Mouse (Mus musculus) left cerebral cortex, postnatal 36 days (tissue): ENCODE results near the gene Tram2. TPM values are rescaled to one million over a fixed set of nuclear protein-coding genes. Genes with fewer than 3 reads are reported as not detected.

Experiments used
- DNase-seq, 2 experiments: peaks; one replicate each; pipeline ENCODE4 v3.0.0; 2021 to 2022; ENCODE audit warnings: low spot score in 2 of 2, mixed read lengths in 1 of 2
- intact Hi-C: fragments of 180-260 bp; cut with DNase I; formaldehyde crosslinking; loops from one replicate; pipeline ENCODE4 v1.15.1; 2025
- total RNA-seq, 2 experiments: library from RNA; stranded (reverse); gene quantifications; 2 replicates each; pipeline ENCODE4 v1.2.3; 2021

Tram2 gene
- total RNA-seq, 2 experiments from 2014 or later, result 0.81 to 1.3 TPM

DNA sequence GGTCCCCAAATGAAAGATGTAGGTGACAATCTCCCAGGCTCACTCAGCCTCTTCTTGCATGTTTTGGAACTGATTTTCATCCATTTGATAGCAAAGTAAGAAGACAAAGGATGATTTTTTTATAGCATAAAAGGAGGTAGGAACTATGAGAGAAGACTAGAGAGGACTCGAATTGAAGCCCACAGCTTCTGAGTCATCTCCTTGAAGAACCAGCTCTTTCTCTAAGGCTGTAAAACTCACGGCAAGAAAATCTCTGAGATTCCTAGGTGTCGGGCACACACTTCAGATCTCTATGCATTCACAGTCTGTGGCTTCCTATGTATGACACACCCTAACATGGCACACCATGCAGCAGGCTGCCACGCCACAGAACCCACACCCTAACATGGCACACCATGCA lies 50.0 kb downstream of the Tram2 start:
- DNase-seq, result no peak
- intact Hi-C loops, result no loop called here

DNA sequence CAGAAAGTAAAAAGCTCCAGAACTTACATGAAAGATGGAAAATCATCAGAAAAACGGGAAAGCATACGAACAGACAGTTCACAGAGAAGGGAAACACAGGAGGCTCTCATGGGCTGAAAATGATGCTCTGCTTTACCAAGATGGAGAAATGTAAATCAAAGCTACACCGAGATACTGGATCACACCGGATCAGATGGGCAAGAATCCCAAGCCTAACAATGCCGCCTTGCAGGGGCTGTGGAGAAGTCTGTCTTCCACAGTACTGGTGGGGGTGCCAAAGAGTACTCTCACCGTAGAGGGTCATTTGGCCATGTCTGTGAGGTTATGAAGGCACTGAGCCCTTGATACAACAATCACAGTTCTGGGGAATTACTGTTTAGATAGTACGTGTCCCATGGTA lies 52.5 kb downstream of the Tram2 start:
- intact Hi-C loops, result no loop called here
- no peak for DNase-seq

DNA sequence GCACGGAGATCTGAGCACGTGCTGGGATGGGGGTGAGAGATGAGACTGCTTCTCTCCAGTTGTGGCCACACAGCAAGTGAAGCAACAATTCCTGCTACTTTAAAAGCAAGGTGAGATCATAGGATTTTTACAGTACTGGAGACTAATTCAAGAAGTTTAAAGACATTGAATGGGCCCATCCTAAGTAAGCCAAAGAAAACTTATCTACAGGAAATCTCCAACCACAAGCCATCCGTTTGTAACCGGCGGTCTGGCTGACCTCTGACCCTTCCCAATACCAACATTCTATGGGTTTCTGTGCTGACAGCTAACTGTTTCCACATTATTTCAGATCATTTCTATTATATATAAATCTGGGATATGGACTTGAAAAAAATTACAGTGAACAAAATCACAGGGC lies 53.8 kb downstream of the Tram2 start:
- no peak for DNase-seq
- intact Hi-C loops, result no loop called here

DNA sequence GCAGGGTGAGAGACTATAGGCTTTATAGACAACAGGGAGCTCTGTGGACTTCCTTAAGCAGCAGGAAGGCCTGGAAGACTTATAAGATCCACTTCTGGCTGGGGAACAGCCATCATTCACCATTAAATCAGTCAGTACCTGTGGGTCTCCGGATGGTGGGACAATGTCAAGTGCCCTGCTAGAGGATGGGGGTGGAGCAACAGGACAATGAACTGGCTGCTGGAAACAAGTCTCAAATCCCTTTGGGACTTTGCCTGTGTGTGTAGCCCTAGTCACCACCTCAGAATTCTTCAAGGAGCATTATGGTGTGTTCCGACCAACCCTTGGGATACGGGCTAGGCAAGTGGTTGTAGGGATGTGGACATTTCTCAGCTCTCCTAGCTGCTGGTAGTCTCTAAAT lies 55.9 kb downstream of the Tram2 start:
- DNase-seq, result no peak
- intact Hi-C loops, result no loop called here

DNA sequence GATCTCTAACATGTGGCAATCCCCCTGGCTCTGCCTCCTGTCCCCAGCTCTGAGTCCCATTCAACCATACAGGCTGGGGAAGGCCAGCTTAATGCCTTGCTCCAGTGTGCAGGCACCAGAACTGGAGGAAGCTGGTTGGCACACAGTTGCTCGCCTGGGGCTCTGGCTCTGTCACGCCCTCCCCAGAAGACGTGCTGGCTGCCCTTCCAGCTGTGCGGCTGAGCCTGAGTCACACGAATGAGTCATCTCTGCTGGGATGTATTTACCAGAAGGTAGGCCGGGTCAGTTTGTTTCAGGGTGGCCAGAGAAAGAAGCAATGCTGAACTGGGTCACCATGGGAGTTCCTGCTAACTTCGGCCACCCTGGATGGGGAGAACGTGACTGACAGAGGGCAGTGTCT lies 64.6 kb downstream of the Tram2 start:
- no peak for DNase-seq
- intact Hi-C loops, result no loop called here

DNA sequence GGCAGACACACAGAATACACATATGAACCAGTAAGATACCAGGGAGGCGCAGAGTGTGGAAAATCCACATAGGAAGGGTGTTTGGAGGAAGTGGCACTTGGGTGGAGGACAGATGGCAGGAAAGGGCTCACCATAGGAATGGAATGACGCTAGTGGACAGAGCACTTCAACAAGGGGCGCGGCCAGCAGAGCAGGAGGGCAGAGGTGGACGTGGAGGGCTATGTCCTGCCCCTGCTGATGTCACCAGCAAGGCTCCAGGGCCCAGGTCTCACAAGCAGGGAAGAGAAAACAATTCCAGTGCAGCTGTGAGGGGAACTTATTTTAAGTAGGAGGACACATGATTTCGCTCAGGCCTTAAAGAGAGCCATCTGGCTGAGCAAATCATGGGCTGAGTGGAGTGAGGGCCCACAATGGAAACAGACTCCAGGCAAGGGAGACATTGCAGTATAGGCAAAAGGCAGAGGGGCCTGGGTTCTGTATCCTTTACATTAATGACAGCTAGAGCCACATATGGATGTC lies 68.7 kb downstream of the Tram2 start:
- no peak for DNase-seq
- intact Hi-C loops, result no loop called here

DNA sequence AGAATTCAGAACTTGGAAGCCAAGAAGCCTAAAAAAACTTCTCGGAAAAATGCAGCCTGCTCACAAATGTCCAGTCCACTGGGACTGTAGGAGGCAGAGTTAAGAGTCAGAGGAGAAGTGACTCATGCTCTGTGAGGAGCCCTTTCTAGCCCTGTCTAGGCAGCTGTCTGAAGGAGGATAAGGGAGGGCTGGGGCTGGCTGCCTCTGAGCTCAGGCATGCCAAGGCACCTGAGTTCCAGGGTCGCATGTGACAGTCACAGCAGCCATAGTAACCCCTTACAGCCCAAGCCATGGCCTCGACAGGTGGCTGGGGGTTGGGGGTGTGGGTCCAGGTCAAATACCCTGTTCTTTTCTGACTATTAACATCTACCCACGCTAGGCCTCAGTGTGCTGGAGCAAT lies 70.1 kb downstream of the Tram2 start:
- intact Hi-C loops, result no loop called here

DNA sequence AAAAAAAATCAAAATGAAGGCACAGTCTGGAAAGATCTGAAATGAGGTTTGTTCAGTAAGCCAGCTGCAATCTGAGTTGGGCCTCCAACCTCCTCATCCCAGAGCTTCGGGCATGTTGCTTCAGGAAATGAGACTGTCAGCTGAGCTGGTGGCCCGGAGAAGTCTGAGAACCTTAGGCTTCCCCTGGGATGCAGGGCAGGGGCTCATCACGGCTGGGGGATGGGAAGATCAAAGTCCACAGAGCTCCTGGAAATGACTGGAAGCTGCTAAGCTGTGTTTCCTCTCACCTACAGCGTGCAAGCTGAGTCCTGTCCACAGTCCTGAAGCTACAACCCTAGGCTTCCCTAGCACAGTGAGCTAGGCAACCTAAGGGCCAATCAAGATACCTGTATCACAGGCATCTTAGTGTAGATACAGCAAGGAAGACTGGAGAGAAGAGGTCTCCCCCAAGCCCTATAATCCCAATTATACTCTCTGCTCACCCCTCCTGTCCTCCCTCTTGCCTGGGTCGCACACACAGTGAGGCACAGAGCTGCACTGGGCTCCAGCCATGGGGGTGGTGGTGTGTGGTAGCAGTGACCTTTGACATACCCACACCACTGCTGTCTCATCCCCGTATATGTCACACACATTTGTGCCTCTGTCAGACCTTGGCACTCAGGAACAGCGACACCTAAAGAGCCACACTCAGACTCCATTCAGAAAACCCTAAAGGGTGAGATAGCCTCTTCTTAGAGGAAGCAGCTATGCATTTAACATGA lies 70.9 kb downstream of the Tram2 start:
- no peak for DNase-seq
- intact Hi-C loops, result no loop called here

More for the DNA sequence above, 70.1 kb downstream of the Tram2 start:
- DNase-seq, result no peak

DNA sequence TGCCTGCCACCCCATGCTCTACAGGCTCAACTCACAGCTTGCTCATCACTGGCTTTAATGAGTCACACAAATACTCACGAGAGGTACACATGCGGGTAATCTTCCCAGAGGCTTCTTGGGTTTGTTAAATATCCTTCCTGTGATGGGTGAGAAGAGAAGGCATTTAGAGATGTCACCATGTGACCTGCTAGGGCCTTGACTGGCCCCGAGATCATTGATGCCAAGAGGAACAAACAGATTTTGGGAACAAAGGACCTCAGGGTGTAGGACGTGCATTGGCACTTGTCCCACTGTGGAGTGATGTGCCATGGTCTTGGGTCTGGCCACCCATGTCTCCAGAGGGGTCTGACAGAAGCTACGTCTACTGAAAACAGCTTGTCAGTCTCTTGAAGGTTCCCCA lies 72.3 kb downstream of the Tram2 start:
- intact Hi-C loops, result no loop called here
- no peak for DNase-seq

DNA sequence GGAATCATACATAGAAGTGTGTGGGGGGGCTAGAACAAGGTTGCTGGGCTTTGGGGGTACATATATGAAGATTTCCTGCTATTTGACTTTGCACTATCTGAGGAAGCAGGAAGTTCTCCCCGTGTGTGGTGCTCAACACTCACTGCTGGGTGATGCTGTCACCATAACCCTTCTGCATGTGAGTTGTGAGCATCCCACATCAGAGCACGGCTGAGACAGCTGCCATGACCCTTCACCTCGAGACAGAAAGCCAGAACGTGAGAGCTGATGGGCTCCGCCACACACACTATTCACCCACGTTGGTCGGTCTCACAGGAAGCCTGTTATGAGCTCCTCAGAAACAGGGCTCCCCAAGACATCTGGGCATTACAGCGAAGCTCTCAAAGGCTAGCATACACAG lies 74.4 kb downstream of the Tram2 start:
- no peak for DNase-seq
- intact Hi-C loops, result no loop called here

DNA sequence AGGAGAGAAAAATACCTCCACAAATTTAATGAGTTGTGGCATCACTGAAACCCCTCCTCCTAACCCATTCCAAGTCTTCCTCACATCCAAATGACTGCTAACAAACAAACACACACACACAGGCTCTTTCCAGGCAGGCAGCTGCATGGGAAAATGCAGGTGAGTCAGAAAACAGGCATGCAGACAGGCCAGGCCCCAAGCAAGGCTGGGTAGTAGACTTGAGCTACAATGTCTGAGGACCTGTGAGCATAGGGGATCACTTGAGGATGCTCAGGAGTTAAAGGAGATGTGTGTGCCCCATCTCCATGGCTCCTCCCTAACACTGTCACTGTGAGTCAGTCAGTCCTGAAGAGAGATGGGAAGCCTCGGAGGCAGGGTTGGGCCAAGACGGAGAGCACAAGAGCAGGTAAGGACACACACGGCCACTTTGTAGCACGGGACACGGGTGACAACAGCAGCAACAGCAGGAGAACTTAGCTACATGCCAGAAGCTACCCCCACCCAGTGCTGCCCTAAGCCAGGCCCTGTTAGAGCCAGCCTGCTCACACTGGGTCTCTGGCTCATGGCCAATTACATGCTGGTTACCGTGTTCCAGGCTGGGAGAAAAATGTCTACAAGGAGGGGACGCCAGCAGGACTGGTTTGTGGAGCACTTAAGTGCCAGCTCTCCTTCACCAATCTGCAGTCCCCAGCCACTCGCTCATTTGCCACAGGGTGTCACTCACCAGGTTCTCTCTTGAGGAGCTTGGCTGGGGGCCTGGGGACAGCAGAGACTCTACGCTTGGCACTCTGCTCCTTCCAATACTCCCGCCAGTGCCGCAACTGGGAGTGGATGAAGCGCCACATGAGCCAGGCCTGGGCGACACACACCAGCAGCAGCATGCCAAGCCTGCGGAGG lies 76.5 kb downstream of the Tram2 start:
- intact Hi-C loops, result no loop called here

DNA sequence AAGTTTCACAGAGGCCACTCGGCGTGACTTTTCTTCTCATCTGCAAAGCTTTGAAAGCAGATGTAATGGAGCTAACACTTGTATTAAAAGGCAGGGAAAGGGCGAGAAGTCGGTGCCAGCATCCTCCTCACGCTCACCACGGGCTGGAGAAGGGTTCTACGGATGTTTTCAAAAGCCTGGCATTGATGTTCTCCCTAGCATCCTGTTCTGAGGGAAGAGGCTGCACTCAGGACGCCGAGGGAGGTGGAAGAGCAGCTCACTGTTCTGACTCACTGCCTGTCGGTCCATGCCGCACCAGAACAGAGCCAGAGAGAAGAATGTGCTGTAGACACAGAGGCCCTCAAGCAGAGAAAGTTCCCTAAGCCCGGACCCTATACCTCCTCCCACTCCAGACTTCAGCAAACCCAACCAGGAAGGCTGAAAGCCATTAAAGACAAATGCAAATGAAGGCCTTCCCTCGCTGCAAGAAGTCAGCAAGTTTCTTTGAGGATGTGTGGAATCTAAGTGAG lies 81.1 kb downstream of the Tram2 start:
- no peak for DNase-seq
- intact Hi-C loops, result no loop called here

More for the DNA sequence above, 76.5 kb downstream of the Tram2 start:
- no peak for DNase-seq

DNA sequence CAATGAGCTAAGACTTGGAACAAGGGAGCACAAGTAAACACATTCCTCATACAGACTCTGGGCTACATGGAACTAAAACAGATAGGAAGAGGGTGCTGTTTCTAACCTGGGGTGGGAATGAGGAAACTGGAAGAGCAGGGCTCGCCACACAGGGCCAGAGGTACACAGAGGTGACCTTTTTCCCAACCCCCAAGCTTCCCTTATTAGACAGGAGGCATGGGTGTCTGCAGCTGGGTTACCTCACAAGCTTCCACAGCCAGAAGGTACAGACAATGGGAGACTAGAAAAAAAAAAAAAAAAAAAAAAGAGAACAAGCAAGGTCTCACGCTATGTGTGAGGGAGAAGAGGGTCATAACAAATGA lies 81.7 kb downstream of the Tram2 start:
- no peak for DNase-seq
- intact Hi-C loops, result no loop called here

DNA sequence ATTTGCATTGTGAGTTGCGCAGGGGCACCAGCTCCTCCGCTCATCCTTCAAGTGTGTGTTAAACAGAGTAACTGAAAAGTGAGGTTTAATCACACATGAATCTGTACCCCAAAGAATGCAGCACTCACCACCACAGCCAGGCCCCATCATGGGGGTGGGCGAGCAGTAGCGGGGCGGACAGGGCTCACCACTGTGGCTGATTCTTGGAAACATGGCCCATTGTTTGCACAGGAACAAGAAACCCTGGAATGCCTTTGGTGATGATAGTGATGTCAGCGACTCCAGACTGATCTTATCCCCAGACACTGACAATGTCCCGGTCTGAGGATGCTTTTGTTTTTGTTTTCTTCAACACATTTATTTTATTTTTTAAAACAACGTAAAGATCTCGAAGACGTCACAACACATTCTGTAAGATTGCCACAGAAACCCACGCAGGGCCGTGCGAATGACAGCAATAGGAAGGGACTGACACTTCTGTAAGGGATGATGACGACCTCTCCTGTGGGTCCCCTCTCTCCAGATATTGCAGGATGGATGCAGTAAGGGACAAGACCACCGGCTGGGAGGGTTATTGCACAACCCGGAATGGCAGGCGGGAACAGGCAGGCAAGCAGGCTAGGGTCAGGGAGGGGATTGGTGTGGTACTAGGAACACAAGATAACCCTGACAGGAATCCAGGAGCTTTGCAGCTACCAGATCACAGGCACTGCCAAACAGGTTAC lies 82.3 kb downstream of the Tram2 start:
- intact Hi-C loops, result no loop called here
- DNase-seq, result no peak

DNA sequence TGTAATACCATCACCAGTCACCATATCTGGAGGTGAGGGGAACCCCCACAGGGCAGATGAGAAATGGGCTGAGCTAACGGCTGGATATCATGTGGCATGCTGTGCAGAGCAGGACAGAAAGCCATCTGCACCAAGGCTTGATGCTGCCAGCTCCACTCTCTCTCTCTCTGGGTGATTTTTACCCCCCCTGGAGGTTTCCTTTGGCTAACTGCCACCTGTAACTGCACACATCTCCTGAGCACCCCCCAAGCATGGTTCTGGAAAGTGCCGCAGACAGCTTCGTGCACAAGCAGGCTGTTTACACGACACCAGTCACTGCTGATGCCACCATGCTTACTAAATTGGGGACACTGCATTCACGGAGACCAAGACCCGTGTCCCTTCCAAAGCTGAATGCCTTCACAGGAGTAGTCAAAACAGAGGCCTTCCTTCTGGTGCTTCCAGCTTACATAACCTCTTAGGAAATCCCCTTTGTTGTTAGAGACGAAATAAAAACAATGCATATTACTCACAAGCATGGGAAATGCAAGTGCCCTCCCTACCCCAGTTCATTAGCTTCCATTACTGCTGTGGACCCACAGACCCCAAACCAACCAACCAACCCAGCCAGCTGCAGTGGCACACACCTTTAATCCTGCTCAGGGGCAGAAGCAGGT lies 83.6 kb downstream of the Tram2 start:
- intact Hi-C loops, result no loop called here
- DNase-seq, result no peak

DNA sequence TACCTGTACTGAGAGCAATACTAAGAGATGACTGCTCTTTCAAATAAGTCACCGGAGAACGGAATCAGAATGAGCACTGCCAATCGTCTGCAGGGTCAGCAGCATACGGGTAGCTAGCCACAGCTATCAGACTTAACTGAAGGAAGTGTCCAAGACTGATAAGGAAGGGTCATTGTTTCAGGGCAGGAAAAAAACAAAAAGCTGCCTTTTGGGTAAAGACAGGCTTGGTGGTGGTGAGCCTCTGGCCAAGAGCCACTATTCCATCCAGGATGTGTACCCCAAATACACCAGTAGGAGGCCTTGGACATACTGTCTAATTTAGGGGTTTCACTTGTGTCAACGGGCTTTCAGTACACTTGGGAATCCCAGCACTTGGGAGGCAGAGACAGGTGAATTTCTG lies 84.7 kb downstream of the Tram2 start:
- no peak for DNase-seq
- intact Hi-C loops, result no loop called here

DNA sequence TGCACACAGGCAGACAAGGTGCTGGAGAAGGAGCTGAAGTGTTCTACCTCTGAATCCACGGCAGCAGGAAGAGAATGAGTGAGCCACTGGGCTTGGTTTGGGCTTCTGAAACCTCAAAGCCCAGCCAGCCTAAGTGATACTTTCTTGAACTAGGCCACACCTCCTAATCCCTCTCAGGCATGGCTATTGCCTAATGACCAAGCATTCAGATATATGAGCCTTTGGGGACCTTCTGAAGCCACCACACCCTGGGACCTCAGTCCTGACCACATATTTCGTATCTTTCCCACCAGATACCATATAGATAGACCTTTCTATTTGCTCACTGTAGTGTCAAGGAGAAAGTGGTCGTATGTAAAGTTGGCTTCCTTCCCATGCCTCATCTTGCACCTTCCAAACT lies 85.3 kb downstream of the Tram2 start:
- intact Hi-C loops, result no loop called here
- no peak for DNase-seq

DNA sequence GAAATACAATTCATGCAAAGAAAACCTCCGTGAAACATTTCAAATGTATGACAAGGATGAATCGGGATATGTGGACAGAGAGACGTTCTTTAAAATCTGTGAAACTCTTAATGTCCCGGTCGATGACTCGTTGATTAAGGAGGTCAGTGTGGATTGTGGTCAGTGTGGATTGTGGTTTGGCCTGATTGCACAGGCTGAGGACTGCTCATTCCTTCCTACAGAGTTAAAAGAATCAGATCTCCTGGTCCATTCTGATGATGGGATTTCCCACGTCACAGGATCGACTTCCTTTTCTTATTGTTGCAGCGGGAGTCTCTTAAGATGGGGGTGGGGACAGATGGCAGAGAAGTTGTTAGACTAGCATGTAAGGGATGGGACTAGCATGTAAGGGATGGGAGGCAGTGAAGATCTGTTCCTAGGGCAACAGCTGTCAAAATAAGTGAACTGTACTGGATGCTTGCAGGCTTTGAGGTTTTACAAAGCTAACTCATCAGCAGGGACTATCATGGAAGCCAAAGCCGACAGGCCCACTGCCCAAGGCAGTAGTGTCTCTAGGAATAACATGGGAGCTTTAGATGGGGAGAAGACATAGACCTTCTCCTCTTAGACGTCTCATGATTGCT lies 89.5 kb downstream of the Tram2 start:
- DNase-seq, result no peak
- intact Hi-C loops, result no loop called here

DNA sequence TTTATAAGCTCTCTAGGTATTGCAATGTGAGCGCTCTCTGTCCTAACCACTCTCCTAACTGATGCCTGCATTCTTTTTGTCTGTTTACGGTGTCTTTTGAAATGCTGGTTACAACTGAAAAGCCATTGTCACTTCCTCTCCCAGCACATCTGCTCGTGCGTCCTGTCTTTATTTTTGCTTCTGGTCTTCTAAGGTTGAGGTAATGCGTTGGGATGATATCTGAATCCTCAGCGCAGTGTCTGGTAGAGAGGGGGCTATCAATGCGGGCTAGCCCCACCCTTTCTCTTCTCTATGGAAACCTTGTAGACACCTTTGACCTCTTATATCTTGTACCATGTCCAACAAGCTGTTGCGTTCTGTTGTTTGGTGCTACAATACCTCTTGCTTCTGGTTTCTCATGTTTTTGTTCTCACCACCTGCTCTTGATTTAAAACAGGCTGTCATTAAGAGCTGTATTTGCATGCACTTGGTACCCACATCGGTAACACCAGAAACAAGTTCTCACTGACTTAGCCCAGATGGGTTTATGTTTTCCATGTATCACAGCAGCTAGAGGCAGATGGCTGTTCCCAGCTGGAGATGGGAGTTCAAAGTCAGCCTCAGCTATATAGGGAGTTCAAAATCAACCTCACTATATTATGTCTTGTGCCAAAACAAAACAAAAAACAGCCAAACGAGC lies 92.5 kb downstream of the Tram2 start:
- no peak for DNase-seq
- intact Hi-C loops, result no loop called here
